Mouse (Mus musculus) limb, embryonic 15.5 days (tissue): ENCODE results near the gene Fmo2. TPM values are rescaled to one million over a fixed set of nuclear protein-coding genes. Genes with fewer than 3 reads are reported as not detected.

ENCODE experiments used
- ATAC-seq: fragments of 200-750 bp; cut with Nextera tagmentation; 2 replicates; pipeline ENCODE4 v1.8.0; 2017; ENCODE audit warnings: low read depth, moderate TSS enrichment; ENCODE audit not compliant: insufficient number of reproducible peaks, low FRiP score, low TSS enrichment
- H3K27ac ChIP-seq: fragments of 300-500 bp; sonication (generic); 2 replicates; pipeline ENCODE4 v1.5.1; 2015; ENCODE audit warnings: moderate library complexity, mild to moderate bottlenecking, inconsistent platforms
- H3K27me3 ChIP-seq: fragments of 300-500 bp; sonication (generic); 2 replicates; pipeline ENCODE4 v1.6.1; 2015; ENCODE audit warnings: inconsistent platforms
- H3K36me3 ChIP-seq: fragments of 300-500 bp; sonication (generic); 2 replicates; pipeline ENCODE4 v1.6.1; 2015; ENCODE audit warnings: inconsistent platforms
- H3K4me1 ChIP-seq: fragments of 300-500 bp; sonication (generic); 2 replicates; pipeline ENCODE4 v1.6.1; 2015; ENCODE audit warnings: inconsistent platforms
- H3K4me2 ChIP-seq: fragments of 300-500 bp; sonication (generic); 2 replicates; pipeline ENCODE4 v1.6.1; 2015; ENCODE audit warnings: mild to moderate bottlenecking, inconsistent platforms
- H3K4me3 ChIP-seq: fragments of 300-500 bp; sonication (generic); 2 replicates; pipeline ENCODE4 v1.5.1; 2015; ENCODE audit warnings: mild to moderate bottlenecking, inconsistent platforms
- H3K9ac ChIP-seq: fragments of 300-500 bp; sonication (generic); 2 replicates; pipeline ENCODE4 v1.6.1; 2015; ENCODE audit warnings: inconsistent platforms
- H3K9me3 ChIP-seq: fragments of 300-500 bp; sonication (generic); 2 replicates; pipeline ENCODE4 v1.6.1; 2016; ENCODE audit warnings: inconsistent platforms
- WGBS: fragments of 180-500 bp; shearing (Covaris S2); methylation state at CpG from one replicate; pipeline ENCODE4 v1.1.7; 2015; 5-methylcytosine and 5-hydroxymethylcytosine counted together
- polyA plus RNA-seq: library from polyadenylated mRNA; unstranded; fragments of >200 nt; fragmentation: Nextera tagmentation; extraction: Ambion mirVana; gene quantifications from 2 replicates; pipeline ENCODE4 v1.2.1, GENCODE M21; 2015

The Fmo2 gene
- polyA plus RNA-seq, 1 experiment from 2014 or later: 3.0 TPM

- 76% methylated on average over 3 of the region's 3 CpGs for WGBS
- H3K9ac ChIP-seq: no peak overlapping the region
- no peak overlapping the region for H3K27ac ChIP-seq
- no peaks in the 10 kb centered on the region for H3K27me3 ChIP-seq
- H3K4me3 ChIP-seq: no peak overlapping the region
- peaks cover 27% of the 10 kb centered on the region for H3K4me1 ChIP-seq
- no peak for ATAC-seq
- H3K9me3 ChIP-seq: no peaks in the 10 kb centered on the region
- no peak overlapping the region for H3K4me2 ChIP-seq
- no peaks in the 10 kb centered on the region for H3K36me3 ChIP-seq
These were observed 34.9 kb downstream of the Fmo2 start for GRCm38 (mm10) chr1:162863579-162863978.

GRCm38 (mm10) chr1:162862328-162862727, 36.2 kb downstream of the Fmo2 start:
- Histone ChIP-seq H3K27me3 (no peaks in the 10 kb centered on the region), H3K9me3 (no peaks in the 10 kb centered on the region), H3K27ac (no peak overlapping the region), H3K9ac (no peak overlapping the region), H3K4me2 (no peak overlapping the region), H3K4me1 (peaks cover 30% of the 10 kb centered on the region), H3K36me3 (no peaks in the 10 kb centered on the region), H3K4me3 (no peak overlapping the region)
- 61% methylated on average over 1 of the region's 1 CpGs for WGBS
- ATAC-seq: no peak

- no peak overlapping the region for H3K9ac ChIP-seq
- peak overlapping the region; percentile 33; the same call in 1 of the 2 replicates for H3K27ac ChIP-seq
- WGBS: 40% methylated on average over 9 of the region's 9 CpGs
- no peaks in the 10 kb centered on the region for H3K36me3 ChIP-seq
- peaks cover 26% of the 10 kb centered on the region for H3K4me1 ChIP-seq
- H3K4me2 ChIP-seq: 0 out of 2 replicates have a peak overlapping the region, but pooled peaks have one; percentile 40
- ATAC-seq: peak; percentile 65
- H3K9me3 ChIP-seq: no peaks in the 10 kb centered on the region
- H3K27me3 ChIP-seq: no peaks in the 10 kb centered on the region
- no peak overlapping the region for H3K4me3 ChIP-seq
These were observed 38.4 kb downstream of the Fmo2 start for GRCm38 (mm10) chr1:162859996-162860605.

GRCm38 (mm10) chr1:162859545-162859976, 39.0 kb downstream of the Fmo2 start:
- Histone ChIP-seq H3K27me3 (no peaks in the 10 kb centered on the region), H3K4me2 (peak overlapping the region; percentile 40), H3K9ac (no peak overlapping the region), H3K36me3 (no peaks in the 10 kb centered on the region), H3K27ac (peak overlapping the region; percentile 81; the same call in 1 of the 2 replicates), H3K9me3 (no peaks in the 10 kb centered on the region), H3K4me1 (peaks cover 21% of the 10 kb centered on the region), H3K4me3 (peak overlapping the region; percentile 26)
- peak; percentile 83 for ATAC-seq
- WGBS: 30% methylated on average over 10 of the region's 10 CpGs

- H3K4me1 ChIP-seq: peaks cover 21% of the 10 kb centered on the region
- peak overlapping the region; percentile 40 for H3K4me2 ChIP-seq
- peak overlapping the region; percentile 81 for H3K27ac ChIP-seq
- H3K36me3 ChIP-seq: no peaks in the 10 kb centered on the region
- H3K9ac ChIP-seq: no peak overlapping the region
- H3K4me3 ChIP-seq: peak overlapping the region; percentile 26
- H3K9me3 ChIP-seq: no peaks in the 10 kb centered on the region
- no peak for ATAC-seq
- H3K27me3 ChIP-seq: no peaks in the 10 kb centered on the region
- WGBS: 56% methylated on average over 12 of the region's 12 CpGs
These were observed 39.8 kb downstream of the Fmo2 start for GRCm38 (mm10) chr1:162858748-162859130.

GRCm38 (mm10) chr1:162857766-162858747, 40.5 kb downstream of the Fmo2 start:
- H3K4me1 ChIP-seq: peaks cover 21% of the 10 kb centered on the region
- no peaks in the 10 kb centered on the region for H3K9me3 ChIP-seq
- no peak for ATAC-seq
- H3K36me3 ChIP-seq: no peaks in the 10 kb centered on the region
- H3K27me3 ChIP-seq: no peaks in the 10 kb centered on the region
- peak overlapping the region; percentile 81 for H3K27ac ChIP-seq
- no peak overlapping the region for H3K9ac ChIP-seq
- H3K4me3 ChIP-seq: peak overlapping the region; percentile 26
- H3K4me2 ChIP-seq: peak overlapping the region; percentile 40
- 40% methylated on average over 17 of the region's 18 CpGs for WGBS

GRCm38 (mm10) chr1:162853812-162854482, 44.6 kb downstream of the Fmo2 start:
- ATAC-seq: no peak
- 70% methylated on average over 3 of the region's 3 CpGs for WGBS
- H3K27ac ChIP-seq: 0 out of 2 replicates have a peak overlapping the region, but pooled peaks have one; percentile 5

GRCm38 (mm10) chr1:162847554-162847953, 51.0 kb downstream of the Fmo2 start:
- WGBS: 98% methylated on average over 6 of the region's 6 CpGs
- H3K4me2 ChIP-seq: no peak overlapping the region
- no peaks in the 10 kb centered on the region for H3K4me1 ChIP-seq
- no peak overlapping the region for H3K4me3 ChIP-seq
- H3K9ac ChIP-seq: no peak overlapping the region
- H3K27ac ChIP-seq: no peak overlapping the region
- no peaks in the 10 kb centered on the region for H3K36me3 ChIP-seq
- H3K27me3 ChIP-seq: no peaks in the 10 kb centered on the region
- H3K9me3 ChIP-seq: no peaks in the 10 kb centered on the region
- ATAC-seq: no peak

More at GRCm38 (mm10) chr1:162853812-162854482, 44.6 kb downstream of the Fmo2 start:
- H3K9ac ChIP-seq: no peak overlapping the region
- H3K36me3 ChIP-seq: no peaks in the 10 kb centered on the region
- H3K4me2 ChIP-seq: no peak overlapping the region
- H3K9me3 ChIP-seq: no peaks in the 10 kb centered on the region
- H3K4me3 ChIP-seq: no peak overlapping the region
- peaks cover 7% of the 10 kb centered on the region for H3K4me1 ChIP-seq
- H3K27me3 ChIP-seq: no peaks in the 10 kb centered on the region

GRCm38 (mm10) chr1:162840211-162840610, 58.3 kb downstream of the Fmo2 start:
- 95% methylated on average over 9 of the region's 9 CpGs for WGBS
- no peak for ATAC-seq
- Histone ChIP-seq H3K27me3 (no peaks in the 10 kb centered on the region), H3K4me2 (no peak overlapping the region), H3K9ac (no peak overlapping the region), H3K4me3 (no peak overlapping the region), H3K36me3 (no peaks in the 10 kb centered on the region), H3K9me3 (no peaks in the 10 kb centered on the region), H3K4me1 (no peaks in the 10 kb centered on the region), H3K27ac (no peak overlapping the region)

- Histone ChIP-seq H3K9ac (no peak overlapping the region), H3K27ac (no peak overlapping the region), H3K4me3 (no peak overlapping the region), H3K4me1 (no peaks in the 10 kb centered on the region), H3K9me3 (no peaks in the 10 kb centered on the region), H3K27me3 (no peaks in the 10 kb centered on the region), H3K4me2 (no peak overlapping the region), H3K36me3 (no peaks in the 10 kb centered on the region)
- WGBS: 92% methylated on average over 6 of the region's 6 CpGs
- ATAC-seq: no peak
These were observed 59.5 kb downstream of the Fmo2 start for GRCm38 (mm10) chr1:162838976-162839375.

GRCm38 (mm10) chr1:162834342-162834741, 64.2 kb downstream of the Fmo2 start:
- ATAC-seq: no peak
- no peaks in the 10 kb centered on the region for H3K9me3 ChIP-seq

More at GRCm38 (mm10) chr1:162834342-162834741, 64.2 kb downstream of the Fmo2 start:
- H3K27ac ChIP-seq: no peak overlapping the region
- 55% methylated on average over 5 of the region's 5 CpGs for WGBS
- no peak overlapping the region for H3K4me3 ChIP-seq
- peaks cover 6% of the 10 kb centered on the region; the same call in 1 of the 2 replicates for H3K4me1 ChIP-seq
- H3K36me3 ChIP-seq: no peaks in the 10 kb centered on the region
- no peak overlapping the region for H3K4me2 ChIP-seq
- H3K9ac ChIP-seq: no peak overlapping the region
- H3K27me3 ChIP-seq: no peaks in the 10 kb centered on the region
